Mouse (Mus musculus): ENCODE measurements around the gene Pak1.

DNA sequence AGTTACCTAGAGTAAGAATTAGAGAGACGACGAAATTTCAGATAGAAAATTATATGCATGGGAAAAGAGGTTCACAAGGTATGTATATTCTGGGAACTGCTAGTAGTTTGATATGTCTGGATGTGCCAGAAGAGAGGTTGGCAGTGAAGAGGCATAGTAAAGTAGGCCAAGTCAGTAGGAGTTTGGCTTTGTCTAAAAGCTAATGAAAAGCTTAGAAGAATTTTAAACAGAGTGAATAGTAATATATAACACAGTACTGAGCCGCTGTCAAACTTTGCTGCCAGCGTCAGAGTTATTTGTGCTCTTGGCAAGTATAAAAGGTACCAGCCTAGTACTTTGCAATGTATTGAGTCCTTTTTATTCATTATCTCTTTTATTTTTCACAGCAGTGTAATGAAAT lies 84.1 kb downstream of the Pak1 start:
- no peak for TF ChIP-seq EP300 (IDR thresholded peaks at IDR 0.05; ENCODE audit: low read depth in 1 of 2, low read length in 2 of 2)
- TF ChIP-seq CTCF (IDR thresholded peaks at IDR 0.05 in 2 of 3, conservative IDR thresholded peaks at IDR 0.05 in 1 of 3; ENCODE audit: control insufficient read depth in 1 of 3, insufficient read depth in 1 of 3, low read depth in 2 of 3, low read length in 3 of 3, poor library complexity in 1 of 3, severe bottlenecking in 1 of 3): no peak
- no peak for TF ChIP-seq MAFK (IDR thresholded peaks at IDR 0.05; ENCODE audit: borderline replicate concordance, low read depth, low read length)
- TF ChIP-seq GATA1 (IDR thresholded peaks at IDR 0.05; ENCODE audit: low read depth, low read length): no peak
- TF ChIP-seq SIN3A (IDR thresholded peaks at IDR 0.05; ENCODE audit: low read length): no peak
- no peak for TF ChIP-seq ZC3H11A (IDR thresholded peaks at IDR 0.05; ENCODE audit: low read depth, low read length)
- TF ChIP-seq KAT2A (conservative IDR thresholded peaks at IDR 0.05; ENCODE audit: low read depth, low read length): no peak
